Mouse (Mus musculus): ENCODE results near the gene Gm20388.

DNA sequence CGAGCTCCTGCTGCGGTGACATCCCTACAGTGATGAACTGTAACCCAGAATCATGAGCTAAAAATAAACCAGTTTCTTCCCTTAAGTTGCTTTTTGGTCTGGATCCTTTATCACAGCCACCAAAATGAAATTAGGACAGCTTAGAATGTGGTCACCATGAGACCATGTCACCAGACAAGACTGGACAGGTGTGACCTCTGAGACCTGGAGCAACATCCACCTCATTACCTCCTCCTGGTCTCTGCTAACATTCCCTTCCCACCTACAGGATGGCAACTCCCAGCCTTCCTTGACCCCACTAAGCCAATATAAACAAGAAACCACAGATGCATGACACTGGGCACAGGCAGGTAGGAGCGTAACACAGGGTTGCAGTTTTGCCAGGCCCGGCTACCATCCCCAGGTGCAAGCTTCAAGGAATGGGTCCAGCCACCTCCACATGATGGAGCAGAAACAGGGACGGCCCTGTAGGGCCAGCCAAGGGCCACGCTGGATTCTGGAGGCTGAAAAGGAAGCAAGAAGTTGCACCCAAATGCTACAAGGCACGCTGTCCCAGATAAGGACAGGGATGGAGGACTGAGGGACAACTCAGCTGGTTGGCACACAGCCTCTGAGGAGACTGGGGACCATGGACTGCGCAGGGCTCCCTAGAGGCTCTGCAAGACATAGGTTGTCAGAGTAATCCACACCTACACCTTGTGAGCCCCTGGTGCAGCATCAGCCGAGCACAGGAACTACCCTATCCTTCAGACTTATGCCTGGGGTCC, 2627.9 kb downstream of the Gm20388 start:
- TF ChIP-seq POLR2A (IDR thresholded peaks at IDR 0.05; ENCODE audit: insufficient read depth, low read depth, low read length) (no peak), CTCF (IDR thresholded peaks at IDR 0.05; ENCODE audit: insufficient read depth, low read depth, low read length) (no peak)

All from olfactory bulb, adult 2 months (tissue).